Mouse (Mus musculus) kidney, postnatal 0 days (tissue): Measurements from ENCODE around the gene Tifa. TPM values are rescaled to one million over a fixed set of nuclear protein-coding genes. Genes with fewer than 3 reads are reported as not detected.

Experiments
- ATAC-seq: fragments of 200-750 bp; cut with Nextera tagmentation; replicated peaks from 2 replicates; pipeline ENCODE4 v1.8.0; 2017; ENCODE audit warnings: low read depth, moderate number of reproducible peaks, moderate TSS enrichment, moderate library complexity; ENCODE audit not compliant: low FRiP score
- DNase-seq: peaks from one replicate; pipeline ENCODE4 v3.0.0-alpha.2; 2016; ENCODE audit warnings: low spot score
- H3K27ac ChIP-seq: fragments of 300-500 bp; sonication (generic); 2 replicates; pipeline ENCODE4 v1.5.1; 2014; ENCODE audit warnings: mild to moderate bottlenecking
- H3K27me3 ChIP-seq: fragments of 300-500 bp; sonication (generic); 2 replicates; pipeline ENCODE4 v1.6.1; 2014; ENCODE audit warnings: low read length, mixed read lengths; ENCODE audit not compliant: insufficient read depth
- H3K36me3 ChIP-seq: fragments of 300-500 bp; sonication (generic); 2 replicates; pipeline ENCODE4 v1.6.1; 2014; ENCODE audit warnings: low read length, mixed read lengths; ENCODE audit not compliant: insufficient read depth
- H3K4me1 ChIP-seq: fragments of 300-500 bp; sonication (generic); replicated peaks from 2 replicates; pipeline ENCODE4 v1.6.1; 2014; ENCODE audit warnings: antibody characterized with exemption, low read length, mixed read lengths; ENCODE audit not compliant: insufficient read depth
- H3K4me2 ChIP-seq: fragments of 300-500 bp; sonication (generic); 2 replicates; pipeline ENCODE4 v1.6.1; 2014; ENCODE audit warnings: mild to moderate bottlenecking, low read length, moderate library complexity, mixed read lengths
- H3K4me3 ChIP-seq: fragments of 300-500 bp; sonication (generic); replicated peaks from 2 replicates; pipeline ENCODE4 v1.5.1; 2014; ENCODE audit warnings: low read depth, low read length
- H3K9ac ChIP-seq: fragments of 300-500 bp; sonication (generic); 2 replicates; pipeline ENCODE4 v1.6.1; 2014; ENCODE audit warnings: low read depth, low read length
- H3K9me3 ChIP-seq: fragments of 300-500 bp; sonication (generic); replicated peaks from 2 replicates; pipeline ENCODE4 v1.6.1; 2016; ENCODE audit warnings: low read length, inconsistent platforms, mixed read lengths
- CTCF ChIP-seq: IDR thresholded peaks from 2 replicates; pipeline ENCODE4 v1.5.1; 2016; ENCODE audit warnings: antibody characterized with exemption, low read depth, mild to moderate bottlenecking, moderate library complexity
- WGBS: fragments of 180-500 bp; shearing (Covaris S2); extraction: QIAGEN DNeasy Blood & Tissue Kit; methylation state at CpG from one replicate; pipeline ENCODE4 v1.1.7; 2014; 5-methylcytosine and 5-hydroxymethylcytosine counted together
- polyA plus RNA-seq: library from polyadenylated mRNA; unstranded; fragments of >200 nt; fragmentation: Nextera tagmentation; extraction: Ambion mirVana; gene quantifications from 2 replicates; pipeline ENCODE4 v1.2.1, GENCODE M21; 2015

Tifa gene
- polyA plus RNA-seq, 1 experiment from 2014 or later: 7.0 TPM

GRCm38 (mm10) chr3:127801162-127801561 is 11.6 kb downstream of the Tifa start:
- Histone ChIP-seq H3K4me1 (no peaks in the 10 kb centered on the region), H3K27me3 (no peaks in the 10 kb centered on the region), H3K36me3 (no peaks in the 10 kb centered on the region), H3K9ac (no peak overlapping the region), H3K9me3 (no peaks in the 10 kb centered on the region), H3K4me3 (no peak overlapping the region), H3K4me2 (no peak overlapping the region), H3K27ac (no peak overlapping the region)
- DNase-seq (no peak), ATAC-seq (no peak)
- 91% methylated on average over 8 of the region's 8 CpGs for WGBS
- TF ChIP-seq CTCF: no peak

GRCm38 (mm10) chr3:127802814-127803213 is 13.2 kb downstream of the Tifa start:
- Histone ChIP-seq H3K4me1 (no peaks in the 10 kb centered on the region), H3K4me2 (peak overlapping the region; percentile 27; the same call in 1 of the 2 replicates), H3K4me3 (no peak overlapping the region), H3K9ac (no peak overlapping the region), H3K27ac (no peak overlapping the region), H3K27me3 (no peaks in the 10 kb centered on the region), H3K9me3 (no peaks in the 10 kb centered on the region), H3K36me3 (0 out of 2 replicates have a peak, but pooled peaks cover 4% of the 10 kb centered on the region)
- ATAC-seq (no peak), DNase-seq (peak; percentile 37)
- 24% methylated on average over 8 of the region's 8 CpGs for WGBS
- no peak for TF ChIP-seq CTCF

- H3K4me2 ChIP-seq: no peak overlapping the region
- TF ChIP-seq CTCF: no peak
- no peak for DNase-seq
- peaks cover 14% of the 10 kb centered on the region; the same call in 1 of the 2 replicates for H3K36me3 ChIP-seq
- no peak for ATAC-seq
- no peak overlapping the region for H3K9ac ChIP-seq
- H3K27ac ChIP-seq: no peak overlapping the region
- 87% methylated on average over 4 of the region's 4 CpGs for WGBS
- H3K27me3 ChIP-seq: no peaks in the 10 kb centered on the region
- no peaks in the 10 kb centered on the region for H3K9me3 ChIP-seq
- no peaks in the 10 kb centered on the region for H3K4me1 ChIP-seq
- H3K4me3 ChIP-seq: no peak overlapping the region
These were observed 14.8 kb downstream of the Tifa start for GRCm38 (mm10) chr3:127804439-127804838.

GRCm38 (mm10) chr3:127805071-127805470 is 15.5 kb downstream of the Tifa start:
- no peaks in the 10 kb centered on the region for H3K9me3 ChIP-seq
- H3K4me1 ChIP-seq: no peaks in the 10 kb centered on the region
- H3K4me2 ChIP-seq: no peak overlapping the region
- no peaks in the 10 kb centered on the region for H3K27me3 ChIP-seq
- no peak overlapping the region for H3K27ac ChIP-seq
- H3K4me3 ChIP-seq: no peak overlapping the region
- peaks cover 17% of the 10 kb centered on the region for H3K36me3 ChIP-seq
- WGBS: 77% methylated on average over 12 of the region's 12 CpGs
- H3K9ac ChIP-seq: no peak overlapping the region
- TF ChIP-seq CTCF: no peak
- DNase-seq: no peak
- no peak for ATAC-seq

GRCm38 (mm10) chr3:127805991-127806390 is 16.4 kb downstream of the Tifa start:
- no peak overlapping the region for H3K4me2 ChIP-seq
- H3K27me3 ChIP-seq: no peaks in the 10 kb centered on the region
- WGBS: 90% methylated on average over 6 of the region's 6 CpGs
- DNase-seq (no peak), ATAC-seq (no peak)
- no peak for TF ChIP-seq CTCF
- no peaks in the 10 kb centered on the region for H3K9me3 ChIP-seq
- H3K27ac ChIP-seq: no peak overlapping the region
- no peak overlapping the region for H3K9ac ChIP-seq
- H3K4me1 ChIP-seq: no peaks in the 10 kb centered on the region
- no peak overlapping the region for H3K4me3 ChIP-seq
- H3K36me3 ChIP-seq: peaks cover 23% of the 10 kb centered on the region

GRCm38 (mm10) chr3:127807846-127808245 is 18.2 kb downstream of the Tifa start:
- no peaks in the 10 kb centered on the region for H3K4me1 ChIP-seq
- 69% methylated on average over 5 of the region's 5 CpGs for WGBS
- no peak overlapping the region for H3K9ac ChIP-seq
- H3K4me2 ChIP-seq: no peak overlapping the region
- no peaks in the 10 kb centered on the region for H3K27me3 ChIP-seq
- H3K27ac ChIP-seq: no peak overlapping the region
- peaks cover 33% of the 10 kb centered on the region for H3K36me3 ChIP-seq
- H3K4me3 ChIP-seq: no peak overlapping the region
- TF ChIP-seq CTCF: no peak
- ATAC-seq: no peak
- H3K9me3 ChIP-seq: no peaks in the 10 kb centered on the region
- no peak for DNase-seq

GRCm38 (mm10) chr3:127809103-127809502 is 19.5 kb downstream of the Tifa start:
- TF ChIP-seq CTCF: no peak
- no peaks in the 10 kb centered on the region for H3K9me3 ChIP-seq
- H3K4me2 ChIP-seq: no peak overlapping the region
- peaks cover 38% of the 10 kb centered on the region for H3K36me3 ChIP-seq
- WGBS: 91% methylated on average over 7 of the region's 7 CpGs
- no peak overlapping the region for H3K9ac ChIP-seq
- DNase-seq: no peak
- H3K27ac ChIP-seq: no peak overlapping the region
- no peak for ATAC-seq
- H3K27me3 ChIP-seq: no peaks in the 10 kb centered on the region
- H3K4me3 ChIP-seq: no peak overlapping the region
- H3K4me1 ChIP-seq: no peaks in the 10 kb centered on the region
